Mouse (Mus musculus) lung, embryonic 14.5 days (tissue): ENCODE data around the gene Snapc1. TPM values are rescaled to one million over a fixed set of nuclear protein-coding genes. Genes with fewer than 3 reads are reported as not detected.
A peak's percentile ranks its signal among the peaks of the same experiment; 100 is the strongest.

Source experiments
- ATAC-seq: fragments of 200-750 bp; cut with Nextera tagmentation; 2 replicates; pipeline ENCODE4 v1.8.0; 2017; ENCODE audit warnings: mild to moderate bottlenecking, moderate TSS enrichment, moderate library complexity; ENCODE audit not compliant: insufficient read depth
- DNase-seq: peaks from one replicate; pipeline ENCODE4 v3.0.0-alpha.2; 2015
- H3K27ac ChIP-seq: fragments of 300-500 bp; sonication (generic); 2 replicates; pipeline ENCODE4 v1.5.1; 2014; ENCODE audit warnings: low read depth, mild to moderate bottlenecking, moderate library complexity
- H3K27me3 ChIP-seq: fragments of 300-500 bp; sonication (generic); 2 replicates; pipeline ENCODE4 v1.6.1; 2014; ENCODE audit warnings: low read length, control low read depth; ENCODE audit not compliant: insufficient read depth
- H3K36me3 ChIP-seq: fragments of 300-500 bp; sonication (generic); 2 replicates; pipeline ENCODE4 v1.6.1; 2014; ENCODE audit warnings: control low read depth; ENCODE audit not compliant: insufficient read depth
- H3K4me1 ChIP-seq: fragments of 300-500 bp; sonication (generic); 2 replicates; pipeline ENCODE4 v1.6.1; 2014; ENCODE audit warnings: antibody characterized with exemption, control low read depth; ENCODE audit not compliant: insufficient read depth
- H3K4me2 ChIP-seq: fragments of 300-500 bp; sonication (generic); 2 replicates; pipeline ENCODE4 v1.6.1; 2014; ENCODE audit warnings: mild to moderate bottlenecking
- H3K4me3 ChIP-seq: fragments of 300-500 bp; sonication (generic); 2 replicates; pipeline ENCODE4 v1.5.1; 2014; ENCODE audit warnings: low read depth, low read length
- H3K9ac ChIP-seq: fragments of 300-500 bp; sonication (generic); 2 replicates; pipeline ENCODE4 v1.6.1; 2014
- H3K9me3 ChIP-seq: fragments of 300-500 bp; sonication (generic); 2 replicates; pipeline ENCODE4 v1.6.1; 2016; ENCODE audit warnings: low read depth, low read length, control low read depth
- CTCF ChIP-seq: IDR thresholded peaks from 2 replicates; pipeline ENCODE4 v1.5.1; 2016; ENCODE audit warnings: antibody characterized with exemption, low read depth
- WGBS: fragments of 180-500 bp; shearing (Covaris S2); extraction: QIAGEN DNeasy Blood & Tissue Kit; methylation state at CpG from one replicate; pipeline ENCODE4 v1.1.7; 2014; 5-methylcytosine and 5-hydroxymethylcytosine counted together
- polyA plus RNA-seq: library from polyadenylated mRNA; unstranded; fragments of >200 nt; fragmentation: Nextera tagmentation; extraction: Ambion mirVana; gene quantifications from 2 replicates; pipeline ENCODE4 v1.2.1, GENCODE M21; 2014

Snapc1 gene
- polyA plus RNA-seq: 18.6 and 23.2 TPM in 2 replicates

DNA sequence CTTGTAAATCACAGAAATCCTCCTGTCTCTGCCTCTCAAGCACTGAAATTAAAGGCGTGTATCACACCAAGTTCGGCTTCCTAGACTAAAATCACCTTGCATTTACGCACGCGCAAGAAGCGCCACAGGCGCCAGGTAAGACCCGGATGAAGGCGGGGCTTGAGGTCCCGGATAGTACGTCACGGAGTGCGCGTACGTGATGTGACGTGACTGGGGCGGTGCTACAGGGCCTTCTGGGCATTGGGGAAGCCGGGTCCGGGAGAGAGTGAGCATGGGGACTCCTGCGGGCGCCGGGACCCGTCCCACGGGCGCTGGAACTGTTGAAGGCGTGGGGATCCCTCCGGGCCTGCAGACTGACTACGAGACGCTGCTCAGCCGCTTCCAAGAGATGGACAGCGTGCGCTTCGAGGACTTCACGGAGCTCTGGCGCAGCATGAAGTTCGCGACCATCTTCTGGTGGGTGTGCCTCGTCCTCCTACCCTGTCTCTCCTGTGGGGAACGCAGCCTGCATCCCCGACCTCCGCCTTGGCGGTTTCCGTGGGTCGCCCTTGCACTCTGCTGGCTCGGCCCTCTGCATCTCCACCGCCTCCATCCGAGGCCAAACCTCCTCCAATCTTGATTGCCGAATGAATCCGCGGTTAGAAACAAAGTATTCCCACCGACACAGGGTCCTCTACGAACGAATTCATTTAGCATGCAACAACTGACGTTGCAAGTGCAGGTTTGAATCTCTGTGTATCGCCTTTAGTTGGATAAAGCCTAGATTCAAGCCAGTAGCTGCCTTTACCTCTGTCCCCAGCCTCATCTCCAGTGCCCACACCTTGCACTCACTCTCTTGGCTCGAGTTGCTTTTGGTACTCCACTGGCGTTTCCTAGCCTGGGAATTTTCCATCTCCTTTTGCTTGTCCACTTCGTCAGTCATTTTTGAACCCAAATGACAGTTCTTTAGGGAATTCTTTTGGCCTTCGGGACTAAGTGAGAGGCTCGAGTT lies at the start of gene Snapc1:
Gene Snapc1, plus strand, starts transcription at position 191 of the 991 bp plus-strand sequence.
- no peaks in the 10 kb centered on the region for H3K4me1 ChIP-seq
- under 1% methylated on average over 60 of the region's 60 CpGs for WGBS

DNA sequence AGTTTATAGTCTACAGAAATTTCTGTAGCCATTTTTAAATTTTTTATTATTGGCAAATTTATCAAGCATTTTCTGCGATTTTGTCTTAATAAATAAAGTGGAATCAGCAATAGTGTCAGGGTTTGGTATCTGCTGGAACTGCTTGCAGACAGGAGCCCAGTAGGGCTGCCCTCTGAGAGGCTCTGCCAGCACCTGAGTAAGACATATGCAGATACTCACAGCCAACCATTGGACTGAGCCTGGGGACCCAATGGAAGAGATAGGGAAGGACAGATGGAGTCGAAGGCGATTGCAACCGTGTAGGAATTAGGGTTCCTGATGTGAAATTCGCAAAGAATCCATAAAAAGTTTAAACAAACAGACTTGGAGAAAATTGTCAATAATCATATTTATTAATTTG lies 45.8 kb upstream of the Snapc1 start:
- Histone ChIP-seq H3K27ac (no peak overlapping the region), H3K9ac (no peak overlapping the region), H3K4me3 (no peak overlapping the region), H3K36me3 (no peaks in the 10 kb centered on the region), H3K9me3 (no peaks in the 10 kb centered on the region), H3K4me1 (no peaks in the 10 kb centered on the region), H3K4me2 (no peak overlapping the region), H3K27me3 (no peaks in the 10 kb centered on the region)
- TF ChIP-seq CTCF: no peak
- DNase-seq (no peak), ATAC-seq (no peak)
- 94% methylated on average over 5 of the region's 5 CpGs for WGBS

More for the DNA sequence above, at the start of gene Snapc1:
- peak within 1 kb of the TSS; percentile 79 for H3K4me3 ChIP-seq
- peaks cover 19% of the 10 kb centered on the region for H3K36me3 ChIP-seq
- H3K9ac ChIP-seq: peak within 1 kb of the TSS; percentile 83
- peak within 1 kb of the TSS; percentile 67 for H3K27ac ChIP-seq
- no peak for TF ChIP-seq CTCF
- no peaks in the 10 kb centered on the region for H3K9me3 ChIP-seq
- H3K4me2 ChIP-seq: peak within 1 kb of the TSS; percentile 84
- no peaks in the 10 kb centered on the region for H3K27me3 ChIP-seq
- peak; percentile 100 for ATAC-seq
- DNase-seq: peak; percentile 100

DNA sequence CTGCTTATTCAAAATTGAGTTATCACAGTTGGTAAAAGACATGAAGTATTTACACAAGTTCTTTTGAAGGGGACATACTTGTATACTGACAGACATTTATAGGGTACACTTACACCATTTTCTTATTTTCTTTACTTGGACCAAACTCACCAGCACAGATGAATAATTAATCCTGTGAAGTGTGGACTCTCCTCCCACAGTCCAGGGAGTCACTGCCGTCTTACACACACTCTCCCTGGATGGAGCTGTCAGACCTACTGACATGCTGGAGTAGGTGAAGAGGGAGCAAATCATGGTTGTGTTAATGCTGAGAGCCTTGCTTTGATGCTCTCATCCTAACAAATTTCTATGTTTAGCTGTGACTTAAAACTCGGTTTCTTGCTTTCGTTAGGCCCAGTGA lies 34.0 kb upstream of the Snapc1 start:
- no peak for TF ChIP-seq CTCF
- peaks cover 72% of the 10 kb centered on the region for H3K36me3 ChIP-seq
- no peak for DNase-seq
- no peak overlapping the region for H3K9ac ChIP-seq
- no peak overlapping the region for H3K27ac ChIP-seq
- H3K4me3 ChIP-seq: no peak overlapping the region
- H3K27me3 ChIP-seq: no peaks in the 10 kb centered on the region
- ATAC-seq: no peak
- WGBS: 77% methylated on average over 3 of the region's 3 CpGs
- no peaks in the 10 kb centered on the region for H3K4me1 ChIP-seq
- no peak overlapping the region for H3K4me2 ChIP-seq
- H3K9me3 ChIP-seq: no peaks in the 10 kb centered on the region

- DNase-seq (peak; percentile 64), ATAC-seq (no peak)
- H3K9me3 ChIP-seq: no peaks in the 10 kb centered on the region
- H3K9ac ChIP-seq: no peak overlapping the region
- H3K4me1 ChIP-seq: no peaks in the 10 kb centered on the region
- peak; percentile 51 for TF ChIP-seq CTCF
- no peaks in the 10 kb centered on the region for H3K27me3 ChIP-seq
- H3K4me2 ChIP-seq: no peak overlapping the region
- peaks cover 79% of the 10 kb centered on the region for H3K36me3 ChIP-seq
- H3K27ac ChIP-seq: no peak overlapping the region
- WGBS: 56% methylated on average over 5 of the region's 5 CpGs
- H3K4me3 ChIP-seq: no peak overlapping the region
Measured at GRCm38 (mm10) chr12:73931274-73931673, 33.0 kb upstream of the Snapc1 start.

- TF ChIP-seq CTCF: no peak
- DNase-seq: no peak
- no peak overlapping the region for H3K4me2 ChIP-seq
- H3K9me3 ChIP-seq: no peaks in the 10 kb centered on the region
- no peak for ATAC-seq
- H3K27ac ChIP-seq: no peak overlapping the region
- no peak overlapping the region for H3K4me3 ChIP-seq
- WGBS: 80% methylated on average over 2 of the region's 2 CpGs
- peaks cover 86% of the 10 kb centered on the region for H3K36me3 ChIP-seq
- no peaks in the 10 kb centered on the region for H3K4me1 ChIP-seq
- H3K27me3 ChIP-seq: no peaks in the 10 kb centered on the region
- H3K9ac ChIP-seq: no peak overlapping the region
Measured at GRCm38 (mm10) chr12:73934528-73934927, 29.8 kb upstream of the Snapc1 start.

DNA sequence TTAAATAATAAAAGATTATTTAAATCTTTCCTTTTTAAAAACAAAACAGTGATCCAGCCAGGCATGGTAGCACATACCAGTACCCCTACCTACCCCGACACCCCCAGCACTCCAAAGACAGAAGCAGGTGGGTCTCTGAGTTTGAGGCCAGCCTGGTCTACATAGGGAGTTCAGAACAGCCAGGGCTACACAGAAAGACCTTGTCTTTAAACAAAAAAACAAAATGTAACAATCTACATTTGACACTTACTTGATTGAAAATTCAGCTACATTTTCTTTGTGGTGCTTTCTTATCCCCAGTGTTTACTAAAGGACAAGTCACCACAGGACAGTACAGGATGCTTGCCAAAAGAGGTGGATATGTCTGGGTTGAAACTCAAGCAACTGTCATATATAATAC lies 26.9 kb upstream of the Snapc1 start, which contains the start of gene Gm49321:
Gene Gm49321, plus strand, starts transcription at position 301 of the 400 bp plus-strand sequence.
- Histone ChIP-seq H3K4me1 (no peaks in the 10 kb centered on the region), H3K27me3 (no peaks in the 10 kb centered on the region), H3K9me3 (no peaks in the 10 kb centered on the region), H3K4me3 (no peak within 1 kb of the TSS), H3K4me2 (no peak within 1 kb of the TSS), H3K36me3 (peaks cover 81% of the 10 kb centered on the region), H3K27ac (no peak within 1 kb of the TSS), H3K9ac (no peak within 1 kb of the TSS)
- TF ChIP-seq CTCF: no peak
- WGBS: 96% methylated on average over 1 of the region's 1 CpGs
- no peak for DNase-seq
- no peak for ATAC-seq

DNA sequence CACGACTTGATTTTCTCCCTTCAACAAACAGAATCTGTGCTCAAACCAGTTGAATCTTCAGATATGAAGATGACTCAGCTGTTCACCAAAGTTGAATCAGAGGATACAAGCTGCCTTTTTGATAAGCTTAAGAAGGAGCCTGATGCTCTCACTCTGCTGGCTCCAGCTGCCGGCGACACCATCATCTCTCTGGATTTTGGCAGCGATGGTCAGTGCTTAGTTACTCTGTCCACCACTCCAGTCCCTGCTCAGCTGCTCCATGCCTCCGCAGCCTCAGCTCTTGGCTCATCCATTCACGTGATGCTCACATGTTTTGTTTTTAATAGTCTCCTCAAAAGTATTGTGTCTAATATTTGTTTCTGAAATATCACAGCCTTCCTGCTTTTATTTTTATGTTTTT lies 24.7 kb upstream of the Snapc1 start:
- H3K36me3 ChIP-seq: peaks cover 82% of the 10 kb centered on the region

More for the DNA sequence above, 24.7 kb upstream of the Snapc1 start:
- TF ChIP-seq CTCF: no peak
- H3K27ac ChIP-seq: no peak overlapping the region
- no peak overlapping the region for H3K4me3 ChIP-seq
- no peak overlapping the region for H3K9ac ChIP-seq
- ATAC-seq: no peak
- H3K27me3 ChIP-seq: no peaks in the 10 kb centered on the region
- DNase-seq: no peak
- H3K4me1 ChIP-seq: no peaks in the 10 kb centered on the region
- no peaks in the 10 kb centered on the region for H3K9me3 ChIP-seq
- no peak overlapping the region for H3K4me2 ChIP-seq
- WGBS: 86% methylated on average over 6 of the region's 6 CpGs
